Mouse (Mus musculus): Measurements from ENCODE around the gene Hs3st2. TPM values are rescaled to one million over a fixed set of nuclear protein-coding genes. Genes with fewer than 3 reads are reported as not detected.
"Not testable (repeated sequence)": the region's sequence is repeated elsewhere in the genome, so short reads cannot be mapped to it uniquely, and the experiment has no call there.

The Hs3st2 gene
- not detected for polyA plus RNA-seq (2012; fragmentation: generic; extraction: Trizol)
- long read RNA-seq, experiment 1, result 0 reads
- long read RNA-seq, experiment 2, result 0 reads

- no peaks in the 10 kb centered on the region for H3K79me3 ChIP-seq (ENCODE audit: low read depth)
- H3K79me2 ChIP-seq (ENCODE audit: control insufficient read depth, insufficient read depth), result no peaks in the 10 kb centered on the region
- TF ChIP-seq MYOD1 (IDR thresholded peaks at IDR 0.05; ENCODE audit: control insufficient read depth, insufficient read length, low read depth) (no peak), CEBPB (IDR thresholded peaks at IDR 0.05; ENCODE audit: low read depth) (no peak), USF1 (IDR thresholded peaks at IDR 0.05; ENCODE audit: low read depth) (no peak), MYOG (IDR thresholded peaks at IDR 0.05; ENCODE audit: control insufficient read depth, extremely low read depth, insufficient read length) (no peak), CTCF (IDR thresholded peaks at IDR 0.05; ENCODE audit: control insufficient read depth, insufficient read depth, insufficient read length) (no peak), MAX (IDR thresholded peaks at IDR 0.05) (no peak), FOSL1 (IDR thresholded peaks at IDR 0.05; ENCODE audit: insufficient read depth, low read length, poor library complexity, severe bottlenecking) (no peak)
- no peak within 1 kb of the TSS for H3K4me3 ChIP-seq (ENCODE audit: insufficient read depth, poor library complexity, severe bottlenecking)
- H3K27me3 ChIP-seq (ENCODE audit: control insufficient read depth, insufficient read depth, insufficient read length), result no peaks in the 10 kb centered on the region
- no peak within 1 kb of the TSS for H3ac ChIP-seq (ENCODE audit: control insufficient read depth, insufficient read length, low read depth)
- no peaks in the 10 kb centered on the region for H3K36me3 ChIP-seq (ENCODE audit: control insufficient read depth, insufficient read depth)
These were observed at the start of gene Hs3st2 for GRCm38 (mm10) chr7:121391225-121391983. Hs3st2 (plus strand) TSS chr7:121391859.

DNA sequence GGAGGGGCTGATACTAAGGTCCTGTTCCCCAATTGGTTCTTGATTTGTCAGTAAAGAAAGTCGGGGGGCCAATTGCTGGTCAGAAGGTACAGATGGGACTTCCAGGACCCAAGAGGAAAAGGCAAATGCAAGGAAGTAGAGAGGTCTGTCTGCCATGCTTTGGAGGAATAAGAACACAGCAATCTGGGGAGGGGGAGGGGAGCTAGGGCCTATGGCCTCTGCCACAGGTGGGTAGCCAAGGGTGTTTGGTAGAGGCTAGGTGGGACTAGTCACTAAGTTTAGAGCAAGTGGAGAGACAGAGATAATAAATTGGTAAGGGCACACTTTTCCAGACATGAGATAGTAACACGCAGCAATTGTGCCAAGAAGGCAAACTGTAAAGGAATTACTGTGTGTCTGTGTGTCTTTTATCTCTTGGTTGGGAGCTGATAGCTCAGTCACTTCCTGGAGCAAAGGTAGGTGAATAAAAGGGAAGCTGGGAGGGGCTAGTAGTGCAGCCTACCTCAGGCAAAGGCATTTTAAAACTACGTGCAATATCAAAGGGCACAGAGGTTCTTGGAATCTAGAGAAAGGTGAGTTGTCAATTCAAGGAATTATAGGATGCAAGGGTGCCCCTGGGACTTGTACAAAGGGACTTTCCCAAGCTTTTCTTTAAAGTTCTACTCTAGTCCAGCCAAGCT is 43.2 kb upstream of the Hs3st2 start:
- Histone ChIP-seq H3ac (ENCODE audit: control insufficient read depth, insufficient read length, low read depth) (no peak overlapping the region), H3K79me2 (ENCODE audit: control insufficient read depth, insufficient read depth) (no peaks in the 10 kb centered on the region), H3K27me3 (ENCODE audit: control insufficient read depth, insufficient read depth, insufficient read length) (no peaks in the 10 kb centered on the region), H3K36me3 (ENCODE audit: control insufficient read depth, insufficient read depth) (no peaks in the 10 kb centered on the region), H3K79me3 (ENCODE audit: low read depth) (no peaks in the 10 kb centered on the region), H3K4me3 (ENCODE audit: insufficient read depth, poor library complexity, severe bottlenecking) (no peak overlapping the region)
- no peak for TF ChIP-seq USF1 (IDR thresholded peaks at IDR 0.05; ENCODE audit: low read depth)
- TF ChIP-seq MAX (IDR thresholded peaks at IDR 0.05), result no peak
- TF ChIP-seq MYOD1 (IDR thresholded peaks at IDR 0.05; ENCODE audit: control insufficient read depth, insufficient read length, low read depth), result no peak
- TF ChIP-seq CTCF (IDR thresholded peaks at IDR 0.05; ENCODE audit: control insufficient read depth, insufficient read depth, insufficient read length), result no peak
- TF ChIP-seq CEBPB (IDR thresholded peaks at IDR 0.05; ENCODE audit: low read depth), result no peak
- no peak for TF ChIP-seq FOSL1 (IDR thresholded peaks at IDR 0.05; ENCODE audit: insufficient read depth, low read length, poor library complexity, severe bottlenecking)
- TF ChIP-seq MYOG (IDR thresholded peaks at IDR 0.05; ENCODE audit: control insufficient read depth, extremely low read depth, insufficient read length), result no peak

DNA sequence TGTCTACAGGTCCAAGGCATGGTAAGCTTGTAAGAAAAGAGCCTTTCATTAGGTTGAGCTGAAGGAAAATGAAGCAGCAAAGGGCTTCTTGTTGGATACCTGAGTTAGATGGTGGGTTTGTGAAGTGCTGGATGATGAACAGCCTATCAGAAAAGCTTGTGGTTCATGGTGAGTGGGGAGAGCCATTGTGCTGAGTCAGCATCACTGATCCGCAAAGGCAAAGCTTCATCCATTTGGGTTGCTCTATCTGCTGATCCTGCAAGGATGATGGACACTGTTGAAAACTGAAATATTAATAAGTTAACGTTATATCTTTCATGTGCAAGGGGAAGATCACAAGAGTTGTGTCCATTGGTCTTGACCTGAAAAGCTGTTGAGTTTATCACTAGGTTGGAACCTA is 40.0 kb upstream of the Hs3st2 start:
- H3K79me2 ChIP-seq (ENCODE audit: control insufficient read depth, insufficient read depth), result no peaks in the 10 kb centered on the region
- H3K27me3 ChIP-seq (ENCODE audit: control insufficient read depth, insufficient read depth, insufficient read length), result no peaks in the 10 kb centered on the region
- no peak overlapping the region for H3ac ChIP-seq (ENCODE audit: control insufficient read depth, insufficient read length, low read depth)
- no peaks in the 10 kb centered on the region for H3K36me3 ChIP-seq (ENCODE audit: control insufficient read depth, insufficient read depth)
- H3K4me3 ChIP-seq (ENCODE audit: insufficient read depth, poor library complexity, severe bottlenecking), result no peak overlapping the region
- TF ChIP-seq USF1 (IDR thresholded peaks at IDR 0.05; ENCODE audit: low read depth) (no peak), FOSL1 (IDR thresholded peaks at IDR 0.05; ENCODE audit: insufficient read depth, low read length, poor library complexity, severe bottlenecking) (no peak), MYOD1 (IDR thresholded peaks at IDR 0.05; ENCODE audit: control insufficient read depth, insufficient read length, low read depth) (no peak), MAX (IDR thresholded peaks at IDR 0.05) (no peak), MYOG (IDR thresholded peaks at IDR 0.05; ENCODE audit: control insufficient read depth, extremely low read depth, insufficient read length) (no peak), CEBPB (IDR thresholded peaks at IDR 0.05; ENCODE audit: low read depth) (no peak), CTCF (IDR thresholded peaks at IDR 0.05; ENCODE audit: control insufficient read depth, insufficient read depth, insufficient read length) (no peak)
- H3K79me3 ChIP-seq (ENCODE audit: low read depth), result no peaks in the 10 kb centered on the region

- not testable (repeated sequence) for H3K79me2 ChIP-seq (ENCODE audit: control insufficient read depth, insufficient read depth); H3K4me3 ChIP-seq (ENCODE audit: insufficient read depth, poor library complexity, severe bottlenecking); H3K36me3 ChIP-seq (ENCODE audit: control insufficient read depth, insufficient read depth); H3K27me3 ChIP-seq (ENCODE audit: control insufficient read depth, insufficient read depth, insufficient read length); H3ac ChIP-seq (ENCODE audit: control insufficient read depth, insufficient read length, low read depth); H3K79me3 ChIP-seq (ENCODE audit: low read depth)
These were observed 30.2 kb upstream of the Hs3st2 start for GRCm38 (mm10) chr7:121361448-121361847.

DNA sequence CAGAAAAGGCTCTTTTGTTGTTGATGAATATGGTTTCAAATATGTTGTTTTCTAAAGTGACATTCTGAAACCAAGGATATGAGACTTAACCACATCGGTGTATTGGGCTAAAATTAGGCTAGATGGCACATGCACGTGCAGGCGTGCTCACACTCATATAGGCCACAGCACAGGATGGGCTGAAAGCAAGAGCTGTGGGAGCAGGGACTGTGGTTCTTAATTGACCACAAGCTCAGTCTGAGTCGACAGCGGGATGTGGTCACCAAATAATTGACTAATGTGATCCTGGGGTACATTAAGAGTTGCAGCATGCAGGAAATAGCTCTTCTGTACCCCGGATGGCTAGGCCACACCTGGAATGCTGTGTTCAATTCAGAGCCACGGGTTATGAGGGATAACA is 26.1 kb upstream of the Hs3st2 start:
- Histone ChIP-seq H3K36me3 (ENCODE audit: control insufficient read depth, insufficient read depth) (no peaks in the 10 kb centered on the region), H3K79me2 (ENCODE audit: control insufficient read depth, insufficient read depth) (no peaks in the 10 kb centered on the region), H3K27me3 (ENCODE audit: control insufficient read depth, insufficient read depth, insufficient read length) (no peaks in the 10 kb centered on the region), H3K4me3 (ENCODE audit: insufficient read depth, poor library complexity, severe bottlenecking) (no peak overlapping the region), H3ac (ENCODE audit: control insufficient read depth, insufficient read length, low read depth) (no peak overlapping the region), H3K79me3 (ENCODE audit: low read depth) (no peaks in the 10 kb centered on the region)
- TF ChIP-seq FOSL1 (IDR thresholded peaks at IDR 0.05; ENCODE audit: insufficient read depth, low read length, poor library complexity, severe bottlenecking), result no peak

DNA sequence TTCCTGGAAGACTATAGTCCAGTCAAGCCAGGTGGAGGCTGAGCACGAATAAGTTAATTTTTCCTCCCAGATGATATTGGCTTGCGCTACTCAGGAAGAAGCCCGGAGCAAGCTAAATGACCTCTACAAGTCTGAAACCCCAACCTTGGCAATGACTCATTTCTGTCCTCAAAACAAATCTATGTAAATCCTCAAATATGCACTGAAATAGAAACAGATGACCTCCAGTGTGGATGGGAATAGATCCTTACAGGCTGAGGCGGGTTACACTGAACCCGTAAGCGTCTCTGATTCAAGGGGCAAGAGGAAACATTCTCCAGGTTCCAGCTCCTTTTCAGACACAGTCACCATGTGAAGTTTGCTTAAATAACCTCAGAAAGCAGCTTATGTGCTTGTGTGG is 24.5 kb upstream of the Hs3st2 start:
- no peaks in the 10 kb centered on the region for H3K36me3 ChIP-seq (ENCODE audit: control insufficient read depth, insufficient read depth)
- H3K4me3 ChIP-seq (ENCODE audit: insufficient read depth, poor library complexity, severe bottlenecking), result no peak overlapping the region
- no peaks in the 10 kb centered on the region for H3K79me3 ChIP-seq (ENCODE audit: low read depth)
- no peaks in the 10 kb centered on the region for H3K27me3 ChIP-seq (ENCODE audit: control insufficient read depth, insufficient read depth, insufficient read length)
- no peak for TF ChIP-seq CTCF (IDR thresholded peaks at IDR 0.05; ENCODE audit: control insufficient read depth, insufficient read depth, insufficient read length)
- TF ChIP-seq CEBPB (IDR thresholded peaks at IDR 0.05; ENCODE audit: low read depth), result no peak
- no peak for TF ChIP-seq MYOG (IDR thresholded peaks at IDR 0.05; ENCODE audit: control insufficient read depth, extremely low read depth, insufficient read length)
- TF ChIP-seq MAX (IDR thresholded peaks at IDR 0.05), result no peak
- TF ChIP-seq MYOD1 (IDR thresholded peaks at IDR 0.05; ENCODE audit: control insufficient read depth, insufficient read length, low read depth), result no peak
- no peak for TF ChIP-seq FOSL1 (IDR thresholded peaks at IDR 0.05; ENCODE audit: insufficient read depth, low read length, poor library complexity, severe bottlenecking)
- TF ChIP-seq USF1 (IDR thresholded peaks at IDR 0.05; ENCODE audit: low read depth), result no peak
- H3ac ChIP-seq (ENCODE audit: control insufficient read depth, insufficient read length, low read depth), result no peak overlapping the region
- no peaks in the 10 kb centered on the region for H3K79me2 ChIP-seq (ENCODE audit: control insufficient read depth, insufficient read depth)
